Mouse (Mus musculus) effector memory CD4-positive, alpha-beta T cell, adult 7 months (primary cell): ENCODE data around the gene Cpsf2. TPM values are rescaled to one million over a fixed set of nuclear protein-coding genes. Genes with fewer than 3 reads are reported as not detected.

Experiments used
- polyA plus RNA-seq: library from polyadenylated mRNA; unstranded; fragments of 100-300 nt; shearing (Covaris generic); gene quantifications from one replicate; pipeline ENCODE4 v1.2.1, GENCODE M21; 2017

Cpsf2 gene
- polyA plus RNA-seq = 32.2 TPM

DNA sequence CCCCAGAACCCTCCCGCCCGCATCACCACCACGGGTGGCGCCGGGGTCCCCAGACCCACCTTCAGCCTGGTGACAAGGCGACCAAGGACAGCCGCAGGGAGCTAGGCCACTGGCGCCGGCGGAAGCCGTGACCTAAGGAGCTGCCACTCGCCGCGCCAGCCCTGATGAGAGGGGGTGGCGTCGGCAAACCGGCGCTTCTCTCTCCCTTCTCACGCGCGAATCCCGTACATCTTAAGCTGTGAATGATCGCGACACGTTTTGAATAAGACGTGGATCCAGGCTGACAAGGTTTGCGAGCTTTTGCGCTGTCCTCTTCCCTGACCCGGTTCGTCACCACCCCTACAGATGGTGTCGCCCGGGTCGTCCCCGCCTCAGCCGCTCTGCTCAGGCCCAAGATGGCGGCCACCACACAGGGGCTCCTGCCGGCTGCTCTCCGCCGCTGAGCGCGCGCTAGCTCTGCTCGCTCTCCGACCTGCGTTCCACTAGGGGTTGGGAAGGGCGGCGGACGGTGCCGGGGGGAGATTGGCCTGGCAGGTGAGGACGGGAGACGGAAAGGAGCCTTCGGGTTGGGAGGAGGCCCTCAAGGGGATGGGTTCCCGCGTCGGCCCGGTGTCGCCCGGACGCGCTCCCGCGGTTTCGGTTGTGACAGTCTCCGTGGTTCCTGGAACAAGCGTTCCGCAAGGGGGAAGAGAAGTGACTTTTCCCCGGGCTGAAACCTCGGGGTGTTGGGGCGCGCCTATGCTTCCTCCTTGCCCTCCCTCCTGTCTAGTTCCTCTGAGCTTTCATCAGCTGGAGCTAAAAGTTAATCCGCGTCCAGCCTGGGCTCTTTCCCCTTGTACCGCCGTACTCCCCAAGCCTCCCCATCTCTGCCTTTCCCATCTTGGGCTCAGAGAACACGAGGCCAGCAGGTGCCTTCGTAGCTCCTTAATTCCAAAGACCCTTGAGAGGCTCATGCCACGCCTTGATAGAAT is at the start of gene Cpsf2:
Cpsf2 (plus strand) TSS at position 388 of the 971 bp plus-strand sequence.

DNA sequence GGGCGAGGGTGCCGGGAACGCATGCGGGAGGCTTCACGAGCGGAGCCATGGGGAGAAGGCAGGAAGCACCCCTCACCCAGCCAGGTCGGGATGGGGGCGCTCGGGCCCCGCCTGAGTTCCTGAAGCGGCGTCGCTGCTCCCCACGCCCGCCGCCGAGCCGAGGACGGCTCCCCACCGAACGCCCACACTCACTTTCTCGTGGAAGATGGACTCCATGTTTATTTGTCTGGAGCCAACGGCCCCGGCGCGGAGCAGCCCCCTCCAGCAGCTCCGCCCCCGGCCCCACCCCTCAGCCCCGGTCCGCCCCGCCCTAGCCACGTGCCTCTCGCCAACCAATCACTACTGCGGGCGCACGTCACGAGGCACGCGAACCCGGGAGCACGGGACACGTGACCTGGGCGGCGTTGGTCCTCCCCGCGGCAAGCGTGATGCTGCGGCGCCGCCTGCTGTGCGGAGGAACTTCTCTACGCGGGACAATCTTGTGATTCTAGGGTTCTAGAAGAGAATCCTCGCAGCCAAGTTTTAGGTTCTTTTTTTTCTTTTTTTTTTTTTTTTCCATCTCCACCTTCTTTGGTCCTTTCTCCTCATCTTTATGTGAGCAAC is 17.7 kb upstream of the Cpsf2 start, which contains the start of gene Atxn3:
Atxn3 (minus strand) TSS at position 305 of the 603 bp plus-strand sequence.

Other genes starting within 250 kb of the Cpsf2 start
- 0.18 TPM for gene Fbln5, start 156.9 kb upstream of the Cpsf2 start, polyA plus RNA-seq
- 90.9 TPM for gene Trip11, start 62.7 kb upstream of the Cpsf2 start, polyA plus RNA-seq
- 24.4 TPM for gene Atxn3, start 17.7 kb upstream of the Cpsf2 start, polyA plus RNA-seq
- 0.22 TPM for gene Slc24a4, start 152.7 kb downstream of the Cpsf2 start, polyA plus RNA-seq